Mouse (Mus musculus): ENCODE measurements around the gene Golga1.
A peak's percentile ranks its signal among the peaks of the same experiment; 100 is the strongest.
"Not testable (repeated sequence)": the region's sequence is repeated elsewhere in the genome, so short reads cannot be mapped to it uniquely, and the experiment has no call there.

Golga1 gene

GRCm38 (mm10) chr2:39065400-39065987 lies at the start of gene Golga1:
Gene Golga1, minus strand, starts transcription at chr2:39065541.
- DNase-seq (ENCODE audit: low read depth, low spot score) = peak; percentile 88

GRCm38 (mm10) chr2:39114093-39114492 lies 48.8 kb upstream of the Golga1 start:
- DNase-seq (ENCODE audit: low read depth, low spot score) = no peak

DNA sequence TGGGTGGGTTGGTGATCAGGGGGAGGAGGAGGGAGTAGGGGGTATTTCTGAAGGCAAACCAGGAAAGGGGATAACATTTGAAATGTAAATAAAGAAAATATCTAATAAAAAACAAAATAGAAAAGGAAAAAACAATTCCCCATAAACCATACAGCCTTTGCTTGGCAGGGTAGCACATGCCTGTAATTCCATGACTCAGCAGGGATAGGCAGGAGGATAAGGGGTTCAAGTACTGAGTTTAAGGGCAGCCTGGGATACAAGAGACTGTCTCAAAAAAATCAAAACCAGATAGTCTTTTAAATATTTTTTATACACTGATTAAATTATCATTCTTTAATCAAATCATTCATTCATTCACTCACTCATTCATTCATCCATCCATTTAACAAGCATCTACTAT lies 45.2 kb upstream of the Golga1 start:
- DNase-seq (ENCODE audit: low read depth, low spot score) = no peak

- not testable (repeated sequence) for DNase-seq (ENCODE audit: low read depth, low spot score)
Measured at GRCm38 (mm10) chr2:39109712-39110111, 44.4 kb upstream of the Golga1 start.

GRCm38 (mm10) chr2:39099951-39100350 lies 34.6 kb upstream of the Golga1 start:
- DNase-seq (ENCODE audit: low read depth, low spot score) = not testable (repeated sequence)

GRCm38 (mm10) chr2:39097993-39098392 lies 32.7 kb upstream of the Golga1 start:
- DNase-seq (ENCODE audit: low read depth, low spot score) = no peak

DNA sequence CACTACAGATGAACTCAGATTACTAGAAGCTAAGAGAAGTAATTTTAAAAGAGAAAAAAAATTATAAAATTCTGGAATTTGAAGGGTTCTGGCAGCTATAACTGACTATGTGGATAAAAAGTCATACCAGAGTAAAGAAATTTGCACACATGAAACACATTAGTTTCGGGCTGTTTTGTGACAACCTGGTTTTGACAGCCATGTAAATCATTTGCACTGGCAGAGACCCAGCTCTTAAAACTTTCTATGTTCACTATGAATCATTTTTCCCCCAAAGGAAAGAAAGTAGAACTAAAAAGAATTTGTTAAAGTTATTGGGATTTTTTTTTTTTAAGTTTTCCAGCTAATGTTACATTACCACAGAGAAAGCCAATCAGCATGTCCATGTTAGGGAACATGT lies 26.6 kb upstream of the Golga1 start:
- DNase-seq (ENCODE audit: low read depth, low spot score) = no peak

- DNase-seq (ENCODE audit: low read depth, low spot score) = no peak
Measured at GRCm38 (mm10) chr2:39082706-39083105, 17.4 kb upstream of the Golga1 start.

DNA sequence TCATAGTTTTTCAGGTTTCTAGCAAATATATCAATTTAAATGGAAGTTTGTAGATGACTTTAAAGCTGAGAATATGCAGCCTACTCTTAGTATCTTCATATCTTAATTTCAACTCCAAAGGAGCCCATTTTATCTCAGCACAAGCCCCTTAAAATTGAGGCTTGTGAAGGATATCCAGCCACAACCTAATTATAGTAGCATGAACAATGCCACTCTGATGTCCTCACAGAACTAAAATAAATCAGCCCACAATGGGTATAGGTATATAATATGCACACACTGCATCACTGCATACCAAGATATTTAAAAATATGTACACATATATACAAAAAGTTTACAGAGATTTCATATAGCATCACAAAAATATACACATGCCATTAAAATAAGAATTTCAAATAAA lies 5.3 kb upstream of the Golga1 start:
- no peak for DNase-seq (ENCODE audit: low read depth, low spot score)

GRCm38 (mm10) chr2:39069096-39069495 lies 3.8 kb upstream of the Golga1 start:
- no peak for DNase-seq (ENCODE audit: low read depth, low spot score)

DNA sequence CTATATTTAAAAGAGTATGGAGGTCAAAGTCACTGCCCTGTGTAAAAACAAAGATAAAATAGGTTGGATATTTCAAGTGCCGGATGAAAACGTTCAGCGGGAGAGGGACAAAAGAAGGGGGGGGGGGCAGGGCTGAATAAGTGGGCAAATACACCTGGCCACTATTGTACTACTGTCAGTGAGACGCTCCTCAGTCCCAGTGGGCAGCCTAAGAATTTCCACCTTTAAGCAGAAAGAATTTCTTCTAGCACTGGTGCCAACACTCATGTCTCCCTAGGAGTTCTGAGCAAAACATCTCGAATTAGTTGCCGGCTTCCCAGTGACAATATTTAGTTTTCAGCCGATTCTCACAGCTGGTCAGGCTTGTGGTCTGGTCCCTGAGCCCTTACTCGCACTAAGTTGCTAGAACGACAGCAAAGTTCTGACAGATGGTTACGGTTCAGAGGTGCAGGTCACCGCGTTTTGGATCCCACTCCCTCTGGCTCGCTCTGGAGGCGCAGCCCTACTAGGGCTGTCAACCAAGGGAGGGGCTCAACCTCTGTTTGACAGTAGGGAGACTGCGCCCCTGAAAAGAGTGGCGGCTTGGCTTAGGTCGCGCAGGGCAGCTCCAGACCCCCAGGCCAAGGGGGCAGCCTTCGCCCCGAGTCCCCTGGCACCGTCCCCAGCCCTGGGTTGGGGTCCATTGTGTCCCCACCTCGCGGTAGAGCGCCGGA lies 498 bp downstream of the Golga1 start:
- no peak for DNase-seq (ENCODE audit: low read depth, low spot score)

GRCm38 (mm10) chr2:39048515-39048914 lies 16.8 kb downstream of the Golga1 start:
- DNase-seq (ENCODE audit: low read depth, low spot score) = no peak

- DNase-seq (ENCODE audit: low read depth, low spot score) = no peak
Measured at GRCm38 (mm10) chr2:39040215-39040614, 25.1 kb downstream of the Golga1 start.

DNA sequence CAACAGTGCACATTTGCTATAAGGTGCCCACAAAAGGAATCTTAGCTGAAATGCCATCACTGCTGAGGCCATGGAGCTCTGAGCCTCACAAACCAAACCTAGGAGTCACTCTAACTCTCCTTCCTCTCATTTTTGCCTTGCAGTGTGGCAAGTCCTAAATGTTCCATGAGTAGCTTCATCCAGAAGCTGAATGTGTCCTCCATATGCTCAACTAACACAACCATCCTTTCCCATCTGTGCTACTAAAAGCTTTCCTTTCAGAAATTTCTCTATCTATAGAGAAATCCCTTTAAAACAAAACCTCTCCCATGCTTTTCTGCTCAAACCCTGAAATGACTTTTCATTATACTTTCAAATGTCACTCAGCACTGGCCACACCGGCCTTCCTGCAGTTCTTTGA lies 33.7 kb downstream of the Golga1 start:
- DNase-seq (ENCODE audit: low read depth, low spot score) = peak; percentile 60

DNA sequence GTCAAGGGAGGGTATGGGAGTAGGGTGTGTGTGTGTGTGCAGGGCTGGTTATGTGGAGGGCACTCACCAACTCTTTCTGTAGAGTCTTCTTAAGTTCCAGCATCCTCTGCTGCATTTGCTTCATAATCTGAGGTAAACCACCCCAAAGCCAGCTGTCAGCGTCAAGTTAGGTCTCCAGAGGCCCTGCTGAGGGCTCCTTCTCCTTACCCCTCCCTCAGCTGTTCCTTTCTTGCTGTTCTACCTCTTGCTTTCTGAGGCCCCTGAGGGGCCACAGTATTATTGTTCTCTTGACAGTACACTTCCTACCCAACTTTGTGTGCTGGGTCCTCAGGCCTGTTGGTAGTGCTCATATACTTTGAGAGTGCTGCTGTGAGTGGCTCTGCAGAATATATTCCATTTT lies 45.3 kb downstream of the Golga1 start:
- no peak for DNase-seq (ENCODE audit: low read depth, low spot score)

GRCm38 (mm10) chr2:39016581-39016980 lies 48.8 kb downstream of the Golga1 start:
- DNase-seq (ENCODE audit: low read depth, low spot score) = no peak

- no peak for DNase-seq (ENCODE audit: low read depth, low spot score)
Measured at GRCm38 (mm10) chr2:39012768-39013279, 52.5 kb downstream of the Golga1 start.

DNA sequence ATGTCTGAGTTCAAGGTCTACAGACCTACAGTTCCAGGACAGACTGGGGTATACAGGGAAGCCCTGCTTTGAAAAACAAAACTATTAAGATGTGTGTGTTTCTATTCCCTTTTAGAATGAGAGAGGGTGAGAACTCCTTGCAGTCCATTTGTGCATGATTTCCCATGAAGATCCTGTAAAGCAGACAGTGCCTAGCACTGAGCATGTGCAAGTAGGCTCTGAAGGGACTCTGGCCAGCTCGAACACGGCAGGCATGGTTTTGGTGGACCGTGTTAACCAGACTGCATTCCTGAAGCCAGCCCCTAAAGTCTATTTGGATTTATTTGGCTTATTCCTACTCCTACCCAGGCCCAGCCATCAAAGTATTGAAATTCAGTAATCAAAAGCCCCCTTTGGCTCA lies 53.4 kb downstream of the Golga1 start:
- no peak for DNase-seq (ENCODE audit: low read depth, low spot score)

DNA sequence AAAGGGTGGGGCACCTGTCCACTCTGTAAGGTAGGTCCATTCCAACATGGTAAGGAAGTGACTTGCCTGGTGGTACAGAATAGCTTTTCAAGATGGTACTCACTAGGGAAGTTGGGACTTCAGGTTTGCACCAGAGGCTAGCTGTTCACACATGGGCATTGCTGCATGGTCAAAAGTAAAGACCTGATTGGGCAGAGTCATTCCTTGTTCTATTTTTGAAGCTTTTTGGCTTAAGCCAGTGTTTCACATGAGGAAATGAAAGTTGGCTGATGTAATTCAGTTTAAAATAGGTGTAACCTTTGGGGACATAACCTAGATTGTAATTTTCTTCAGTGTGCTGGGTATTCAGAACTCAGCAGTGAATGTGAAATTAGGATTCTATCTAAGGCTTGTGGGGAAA lies 54.1 kb downstream of the Golga1 start:
- no peak for DNase-seq (ENCODE audit: low read depth, low spot score)

DNA sequence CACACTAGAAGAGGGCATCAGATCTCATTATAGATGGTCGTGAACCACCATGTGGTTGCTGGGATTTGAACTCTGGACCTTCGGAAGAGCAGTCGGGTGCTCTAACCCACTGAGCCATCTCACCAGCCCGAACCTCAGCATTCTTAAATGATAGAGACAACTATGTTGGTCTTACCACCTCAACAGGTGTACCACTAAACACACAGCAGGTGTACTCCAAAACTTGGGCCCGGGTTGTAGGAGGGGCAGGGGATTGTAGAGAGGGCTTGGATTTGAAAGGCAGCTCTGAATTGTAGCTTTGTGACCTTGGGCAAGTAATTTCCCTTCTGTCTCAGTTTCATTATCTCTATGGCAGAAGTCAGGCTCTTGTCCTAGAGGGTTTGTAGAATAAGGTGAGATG lies 55.2 kb downstream of the Golga1 start:
- DNase-seq (ENCODE audit: low read depth, low spot score) = not testable (repeated sequence)

GRCm38 (mm10) chr2:39008954-39009365 lies 56.4 kb downstream of the Golga1 start:
- no peak for DNase-seq (ENCODE audit: low read depth, low spot score)

DNA sequence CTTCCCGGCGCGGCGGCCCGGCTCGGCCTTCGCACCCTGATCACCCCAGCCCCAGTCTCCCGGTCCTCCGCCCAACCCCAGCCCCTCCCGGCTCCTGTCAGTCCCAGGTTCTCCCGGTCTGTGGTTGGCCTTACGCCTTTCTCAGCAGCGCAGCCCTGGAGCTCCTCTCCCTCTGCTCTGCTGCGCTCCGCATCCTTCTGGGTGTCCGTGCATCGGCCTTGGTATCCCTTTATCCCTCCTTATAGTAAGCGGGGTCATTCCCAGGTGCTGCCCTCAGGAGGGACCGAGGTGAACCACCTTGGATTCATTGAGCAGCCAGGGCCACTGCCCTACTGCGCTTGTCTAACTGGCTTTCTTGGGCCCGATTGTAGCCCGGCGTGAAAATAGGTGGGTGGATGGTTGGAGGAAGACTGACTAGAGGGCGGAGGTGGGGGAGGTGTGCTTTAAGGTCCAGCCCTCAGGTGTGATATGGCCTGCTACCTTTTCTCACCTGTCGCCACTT lies 56.9 kb downstream of the Golga1 start:
- no peak for DNase-seq (ENCODE audit: low read depth, low spot score)

DNA sequence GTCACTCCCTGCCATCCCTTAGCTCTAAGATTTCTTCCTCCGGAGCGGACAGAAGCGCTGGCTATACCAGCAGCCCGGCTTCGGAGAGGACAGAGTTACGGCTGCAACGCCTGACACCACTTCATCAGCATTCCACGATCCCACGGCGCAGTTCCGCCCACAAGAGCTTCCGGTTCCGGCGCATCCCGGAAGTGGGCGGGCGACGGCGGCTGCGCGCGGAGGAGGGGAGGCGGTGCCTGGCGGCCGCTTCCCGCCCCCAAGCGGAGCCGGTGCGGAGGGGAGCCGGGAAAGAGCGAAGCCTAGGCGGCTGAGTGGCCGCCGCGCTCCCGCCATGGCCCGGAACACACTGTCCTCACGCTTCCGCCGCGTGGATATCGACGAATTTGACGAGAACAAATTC lies 57.5 kb downstream of the Golga1 start:
- DNase-seq (ENCODE audit: low read depth, low spot score) = peak; percentile 85
